Mouse (Mus musculus) hindbrain, embryonic 15.5 days (tissue): ENCODE data around the gene Neb. TPM values are rescaled to one million over a fixed set of nuclear protein-coding genes. Genes with fewer than 3 reads are reported as not detected.
A peak's percentile ranks its signal among the peaks of the same experiment; 100 is the strongest.

Experiments
- ATAC-seq: fragments of 200-750 bp; cut with Nextera tagmentation; 2 replicates; pipeline ENCODE4 v1.8.0; 2017; ENCODE audit warnings: low read depth, moderate number of reproducible peaks, moderate TSS enrichment; ENCODE audit not compliant: low FRiP score
- H3K27ac ChIP-seq: fragments of 300-500 bp; sonication (generic); replicated peaks from 2 replicates; pipeline ENCODE4 v1.5.1; 2015; ENCODE audit warnings: mild to moderate bottlenecking, inconsistent platforms
- H3K27me3 ChIP-seq: fragments of 300-500 bp; sonication (generic); 2 replicates; pipeline ENCODE4 v1.6.1; 2015; ENCODE audit warnings: control low read depth, inconsistent platforms
- H3K36me3 ChIP-seq: fragments of 300-500 bp; sonication (generic); 2 replicates; pipeline ENCODE4 v1.6.1; 2015; ENCODE audit warnings: control low read depth, inconsistent platforms
- H3K4me1 ChIP-seq: fragments of 300-500 bp; sonication (generic); replicated peaks from 2 replicates; pipeline ENCODE4 v1.6.1; 2015; ENCODE audit warnings: control low read depth, inconsistent platforms
- H3K4me2 ChIP-seq: fragments of 300-500 bp; sonication (generic); 2 replicates; pipeline ENCODE4 v1.6.1; 2015; ENCODE audit warnings: moderate library complexity, mild to moderate bottlenecking, inconsistent platforms
- H3K4me3 ChIP-seq: fragments of 300-500 bp; sonication (generic); 2 replicates; pipeline ENCODE4 v1.5.1; 2015; ENCODE audit warnings: mild to moderate bottlenecking, inconsistent platforms
- H3K9ac ChIP-seq: fragments of 300-500 bp; sonication (generic); 2 replicates; pipeline ENCODE4 v1.6.1; 2015; ENCODE audit warnings: inconsistent platforms
- H3K9me3 ChIP-seq: fragments of 300-500 bp; sonication (generic); 2 replicates; pipeline ENCODE4 v1.6.1; 2016; ENCODE audit warnings: control low read depth, inconsistent platforms
- WGBS: fragments of 180-500 bp; shearing (Covaris S2); methylation state at CpG from one replicate; pipeline ENCODE4 v1.1.7; 2015; 5-methylcytosine and 5-hydroxymethylcytosine counted together
- polyA plus RNA-seq: library from polyadenylated mRNA; unstranded; fragments of >200 nt; fragmentation: Nextera tagmentation; extraction: Ambion mirVana; gene quantifications from 2 replicates; pipeline ENCODE4 v1.2.1, GENCODE M21; 2015

Gene Neb
- polyA plus RNA-seq = 0.36 and 1.3 TPM in 2 replicates

DNA sequence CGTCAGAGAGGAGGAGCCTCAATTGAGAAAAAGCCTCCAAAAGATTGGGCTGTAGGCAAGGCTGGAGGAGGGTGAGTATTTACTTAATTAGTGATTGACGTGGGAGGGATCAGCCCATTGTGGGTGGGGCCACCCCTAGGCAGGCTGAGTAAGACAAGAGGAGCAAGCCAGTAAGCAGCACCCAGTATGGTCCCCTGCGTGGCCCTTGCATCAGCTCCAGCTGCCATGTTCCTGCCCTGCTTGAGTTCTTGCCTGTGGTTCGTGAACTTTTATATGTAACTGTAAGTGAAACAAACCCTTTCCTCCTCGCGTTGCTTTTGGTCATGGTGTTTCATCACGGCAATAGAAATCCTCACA, at the start of gene Neb:
Neb (minus strand) TSS at position 27 of the 357 bp plus-strand sequence.
- Histone ChIP-seq H3K4me2 (peak within 1 kb of the TSS; percentile 13), H3K9me3 (no peaks in the 10 kb centered on the region), H3K27me3 (no peaks in the 10 kb centered on the region), H3K4me1 (no peaks in the 10 kb centered on the region), H3K27ac (no peak within 1 kb of the TSS), H3K36me3 (no peaks in the 10 kb centered on the region), H3K9ac (no peak within 1 kb of the TSS), H3K4me3 (no peak within 1 kb of the TSS)
- 53% methylated on average over 7 of the region's 7 CpGs for WGBS
- no peak for ATAC-seq

DNA sequence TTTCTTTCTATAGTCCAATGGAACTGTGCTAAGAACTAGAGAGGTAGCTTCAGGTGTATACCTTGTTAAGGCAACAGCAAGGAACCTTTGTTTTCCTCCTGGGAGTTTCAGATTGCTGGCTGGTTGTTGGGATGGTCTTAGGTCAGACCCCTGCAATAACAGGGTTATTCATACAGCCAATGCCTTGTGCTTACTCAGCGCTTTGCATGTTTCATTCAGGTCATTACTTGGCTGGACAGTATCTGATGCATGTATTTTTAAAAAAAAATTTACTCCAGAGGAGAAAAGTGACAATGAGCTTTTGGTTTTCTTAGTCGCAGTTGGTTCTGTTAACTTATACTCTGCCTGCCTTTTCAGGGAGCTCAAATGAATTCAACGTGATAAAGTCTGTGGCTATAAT, 49.1 kb upstream of the Neb start:
- H3K4me2 ChIP-seq = no peak overlapping the region
- ATAC-seq = no peak
- H3K9ac ChIP-seq = no peak overlapping the region
- H3K27ac ChIP-seq = no peak overlapping the region
- H3K4me3 ChIP-seq = no peak overlapping the region
- no peaks in the 10 kb centered on the region for H3K36me3 ChIP-seq
- H3K4me1 ChIP-seq = peaks cover 19% of the 10 kb centered on the region
- H3K27me3 ChIP-seq = no peaks in the 10 kb centered on the region
- WGBS = 85% methylated on average over 3 of the region's 3 CpGs
- H3K9me3 ChIP-seq = no peaks in the 10 kb centered on the region

DNA sequence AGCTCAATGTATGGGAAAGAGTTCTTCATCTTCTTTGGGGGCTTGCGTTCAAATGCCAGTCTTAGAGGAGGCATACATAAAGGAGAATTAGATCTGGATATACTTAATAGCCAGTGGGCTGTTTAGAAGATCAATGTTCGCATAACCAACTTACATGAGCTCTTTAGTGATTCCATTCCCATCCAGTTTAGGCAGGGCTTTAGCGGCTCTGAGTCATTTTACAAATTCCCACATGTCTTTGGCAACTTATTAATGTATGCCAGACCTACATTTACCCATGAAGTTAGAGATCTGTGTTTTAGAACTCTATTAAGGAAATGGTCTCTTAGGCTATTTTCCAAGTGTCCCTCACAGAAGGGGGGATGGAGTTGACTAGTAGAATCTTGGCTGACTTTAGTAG, 47.8 kb upstream of the Neb start:
- Histone ChIP-seq H3K9me3 (no peaks in the 10 kb centered on the region), H3K27me3 (no peaks in the 10 kb centered on the region), H3K4me2 (peak overlapping the region; percentile 84; the same call in 1 of the 2 replicates), H3K36me3 (no peaks in the 10 kb centered on the region), H3K9ac (no peak overlapping the region), H3K27ac (no peak overlapping the region), H3K4me3 (no peak overlapping the region), H3K4me1 (peaks cover 31% of the 10 kb centered on the region)
- no peak for ATAC-seq
- 88% methylated on average over 3 of the region's 3 CpGs for WGBS

DNA sequence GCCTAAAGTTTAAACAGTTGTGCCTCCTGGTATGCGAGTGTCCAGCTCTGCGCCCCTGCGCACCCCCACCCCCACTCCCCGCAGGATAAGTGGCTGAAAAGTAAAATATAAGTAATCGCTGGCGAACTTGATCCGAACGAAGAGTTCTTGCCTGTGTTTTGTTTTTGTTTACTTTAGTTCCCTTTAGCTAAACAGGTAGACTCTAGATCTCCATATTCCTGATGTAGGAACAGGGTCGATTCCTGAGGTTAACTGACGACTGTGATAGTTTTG, 47.2 kb upstream of the Neb start:
- H3K9ac ChIP-seq = peak overlapping the region; percentile 47
- peaks cover 33% of the 10 kb centered on the region for H3K4me1 ChIP-seq
- 31% methylated on average over 10 of the region's 10 CpGs for WGBS
- H3K27me3 ChIP-seq = no peaks in the 10 kb centered on the region
- peak overlapping the region; percentile 89 for H3K27ac ChIP-seq
- peak overlapping the region; percentile 83 for H3K4me3 ChIP-seq
- no peaks in the 10 kb centered on the region for H3K36me3 ChIP-seq
- ATAC-seq = no peak
- peak overlapping the region; percentile 84 for H3K4me2 ChIP-seq
- no peaks in the 10 kb centered on the region for H3K9me3 ChIP-seq

DNA sequence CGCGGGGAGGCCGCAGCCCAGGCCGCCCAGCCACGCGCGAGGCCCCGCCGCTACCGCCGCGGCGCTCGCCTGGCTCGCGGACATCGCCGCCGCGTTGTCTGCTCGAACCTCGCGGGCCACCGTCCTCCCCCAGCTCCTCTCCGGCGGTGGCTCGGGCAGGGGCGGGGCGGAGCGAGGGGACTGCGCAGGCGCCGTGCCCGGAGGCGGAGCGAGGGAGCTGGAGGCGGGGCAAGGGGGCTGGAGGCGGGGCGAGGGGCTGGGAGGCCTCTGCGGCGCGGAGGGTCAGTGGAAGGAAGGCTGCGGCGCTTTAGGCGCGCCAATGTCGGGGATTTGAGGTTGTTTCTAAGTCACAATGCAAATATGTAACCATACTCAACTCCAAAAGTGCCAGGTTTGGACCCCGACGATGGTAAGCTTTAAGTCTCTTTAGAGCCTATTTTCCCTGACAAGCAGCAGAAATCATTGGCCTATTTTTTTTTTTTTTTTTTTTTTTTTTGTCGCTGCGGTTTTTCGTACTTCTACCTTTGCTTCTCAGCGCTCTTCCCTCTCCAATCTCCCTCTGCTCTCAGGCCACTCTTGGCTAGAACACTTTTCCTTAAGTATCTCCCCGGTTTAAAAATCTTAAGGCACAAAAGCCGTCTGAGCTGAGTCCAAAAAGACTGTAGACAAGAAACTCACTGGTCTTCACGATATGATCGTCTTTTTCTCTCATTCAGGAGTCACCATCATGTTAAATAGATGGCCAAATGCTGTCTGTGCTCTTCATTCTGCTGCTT, 46.7 kb upstream of the Neb start, which contains the start of gene Arl5a:
Arl5a (minus strand) TSS at position 155 of the 776 bp plus-strand sequence.
- Histone ChIP-seq H3K4me2 (peak within 1 kb of the TSS; percentile 84), H3K27ac (peak within 1 kb of the TSS; percentile 89), H3K4me1 (peaks cover 33% of the 10 kb centered on the region), H3K27me3 (no peaks in the 10 kb centered on the region), H3K9me3 (no peaks in the 10 kb centered on the region), H3K4me3 (peak within 1 kb of the TSS; percentile 83), H3K36me3 (no peaks in the 10 kb centered on the region), H3K9ac (peak within 1 kb of the TSS; percentile 80)
- WGBS = under 1% methylated on average over 55 of the region's 57 CpGs
- ATAC-seq = peak; percentile 96

DNA sequence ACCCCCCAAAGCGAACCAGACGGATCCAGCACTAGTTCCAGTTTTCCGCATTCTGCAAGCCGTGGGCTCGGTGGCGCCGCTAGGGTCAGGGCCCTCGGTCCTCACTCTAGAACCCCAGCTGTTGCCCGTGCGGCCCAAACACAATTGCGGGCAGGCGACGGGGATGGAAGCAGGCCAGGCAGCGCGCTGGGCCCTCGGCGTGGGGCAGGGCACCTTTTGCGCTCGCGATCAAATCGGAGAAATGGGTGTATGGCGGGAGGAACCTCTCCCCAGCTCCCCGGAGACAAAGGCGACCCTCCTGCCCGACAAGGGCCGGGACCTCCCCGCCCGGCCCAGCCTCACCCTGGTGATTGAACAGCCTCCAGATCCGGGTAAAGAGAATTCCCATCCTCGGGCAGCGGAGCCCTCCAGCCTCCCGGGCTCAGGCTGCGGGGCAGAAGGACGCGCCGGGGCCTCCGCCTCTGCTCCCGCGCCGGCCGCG, 46.0 kb upstream of the Neb start:
- peak overlapping the region; percentile 84 for H3K4me2 ChIP-seq
- peak overlapping the region; percentile 80 for H3K9ac ChIP-seq
- no peaks in the 10 kb centered on the region for H3K9me3 ChIP-seq
- H3K4me3 ChIP-seq = peak overlapping the region; percentile 83
- peaks cover 34% of the 10 kb centered on the region for H3K4me1 ChIP-seq
- peak overlapping the region; percentile 89 for H3K27ac ChIP-seq
- WGBS = under 1% methylated on average over 42 of the region's 42 CpGs
- ATAC-seq = peak; percentile 90
- no peaks in the 10 kb centered on the region for H3K36me3 ChIP-seq
- no peaks in the 10 kb centered on the region for H3K27me3 ChIP-seq

DNA sequence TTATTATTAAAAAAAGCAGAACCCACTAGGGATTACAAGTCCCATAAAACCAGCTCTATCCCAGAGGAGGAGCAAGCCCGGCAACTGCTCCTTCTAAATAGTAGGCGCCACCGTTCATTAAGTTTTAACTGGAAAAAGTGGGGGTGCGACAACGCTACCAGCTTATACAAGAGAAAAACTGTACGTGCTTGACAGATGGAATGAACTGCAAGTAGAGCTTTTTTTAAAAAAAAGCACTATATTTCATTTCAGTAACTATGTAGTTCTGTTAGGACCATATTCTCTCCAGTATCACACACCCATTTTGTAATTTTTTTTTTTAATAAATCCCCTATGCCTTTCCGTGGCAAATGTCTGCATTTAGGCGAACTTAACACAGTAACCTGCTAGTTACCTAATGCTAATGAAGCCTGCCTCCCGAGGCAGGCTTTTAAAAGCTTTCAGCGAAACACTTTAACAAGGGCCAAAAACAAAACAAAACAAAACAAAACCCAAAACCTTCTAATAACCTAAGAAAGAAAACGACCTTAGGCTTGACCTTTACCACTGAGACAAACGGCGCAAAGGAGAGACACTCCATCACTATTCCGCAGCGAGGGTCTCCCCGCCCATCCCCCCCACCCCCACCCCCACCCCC, 45.5 kb upstream of the Neb start:
- WGBS = 2% methylated on average over 16 of the region's 16 CpGs
- H3K27ac ChIP-seq = no peak overlapping the region

DNA sequence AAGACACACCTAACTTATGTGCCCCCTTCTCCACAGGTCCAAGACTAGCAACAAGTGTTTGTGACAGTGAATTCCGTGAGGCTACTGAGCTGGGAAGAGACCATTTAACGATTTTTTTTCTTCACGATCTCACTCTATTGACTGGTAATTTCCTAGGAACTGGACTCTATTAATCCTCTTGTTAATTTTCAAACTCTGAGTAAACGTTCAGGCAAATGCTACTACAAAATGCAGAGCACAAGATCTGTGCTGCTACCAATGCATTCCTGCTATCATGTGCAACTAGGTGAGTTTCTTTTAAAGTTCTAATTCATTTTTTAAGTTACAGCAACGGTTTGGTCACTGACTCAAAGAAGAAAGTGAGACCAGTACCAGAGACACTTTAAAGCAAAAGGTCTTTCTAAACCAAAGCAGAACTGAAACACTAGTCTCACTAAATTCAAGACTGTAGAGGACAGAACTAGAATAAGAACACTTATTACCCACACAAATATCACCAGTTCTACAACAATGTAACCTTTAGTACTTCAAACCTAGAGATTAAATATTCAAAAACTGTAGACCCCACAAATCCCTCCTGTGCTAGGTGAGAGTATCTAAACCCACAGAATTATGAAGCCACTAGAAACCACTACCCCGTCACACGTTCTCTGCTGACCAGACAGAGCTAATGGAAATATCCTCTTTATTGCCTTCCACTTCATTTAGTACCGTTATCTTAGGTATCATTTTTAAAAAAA, 44.8 kb upstream of the Neb start:
- Histone ChIP-seq H3K9me3 (no peaks in the 10 kb centered on the region), H3K4me3 (peak overlapping the region; percentile 83), H3K36me3 (no peaks in the 10 kb centered on the region), H3K4me1 (peaks cover 40% of the 10 kb centered on the region), H3K4me2 (peak overlapping the region; percentile 84), H3K27me3 (no peaks in the 10 kb centered on the region), H3K27ac (no peak overlapping the region), H3K9ac (peak overlapping the region; percentile 80; the same call in 1 of the 2 replicates)
- ATAC-seq = no peak
- 51% methylated on average over 8 of the region's 8 CpGs for WGBS

More for the DNA sequence above, 45.5 kb upstream of the Neb start:
- peaks cover 39% of the 10 kb centered on the region for H3K4me1 ChIP-seq
- peak overlapping the region; percentile 84 for H3K4me2 ChIP-seq
- peak overlapping the region; percentile 83 for H3K4me3 ChIP-seq
- no peaks in the 10 kb centered on the region for H3K9me3 ChIP-seq
- no peaks in the 10 kb centered on the region for H3K27me3 ChIP-seq
- no peak for ATAC-seq
- peak overlapping the region; percentile 80 for H3K9ac ChIP-seq
- no peaks in the 10 kb centered on the region for H3K36me3 ChIP-seq

DNA sequence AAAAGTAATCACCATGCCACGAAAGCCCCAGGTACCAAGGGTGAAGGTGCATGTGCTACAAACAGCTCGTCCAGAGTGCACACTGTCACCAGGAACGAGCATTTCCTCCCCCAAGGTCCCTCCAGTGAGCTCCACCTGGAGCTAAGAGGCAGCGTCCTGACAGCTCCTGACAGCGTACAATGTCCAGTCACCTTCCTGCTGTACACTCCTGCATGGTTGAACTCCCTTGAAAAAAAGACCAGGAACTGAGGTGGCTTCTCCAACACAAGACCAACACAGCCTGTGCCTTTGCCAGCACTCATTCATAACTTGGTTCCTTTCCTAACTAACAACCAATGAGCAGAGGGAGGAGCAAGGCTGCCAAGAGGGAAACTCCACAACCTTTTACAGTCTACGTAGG, 42.9 kb upstream of the Neb start:
- ATAC-seq = no peak
- no peak overlapping the region for H3K4me3 ChIP-seq
- H3K27me3 ChIP-seq = no peaks in the 10 kb centered on the region
- no peak overlapping the region for H3K27ac ChIP-seq
- H3K9me3 ChIP-seq = no peaks in the 10 kb centered on the region
- no peak overlapping the region for H3K4me2 ChIP-seq
- H3K36me3 ChIP-seq = peaks cover 3% of the 10 kb centered on the region
- peaks cover 40% of the 10 kb centered on the region for H3K4me1 ChIP-seq
- H3K9ac ChIP-seq = no peak overlapping the region
- WGBS = 77% methylated on average over 6 of the region's 6 CpGs

DNA sequence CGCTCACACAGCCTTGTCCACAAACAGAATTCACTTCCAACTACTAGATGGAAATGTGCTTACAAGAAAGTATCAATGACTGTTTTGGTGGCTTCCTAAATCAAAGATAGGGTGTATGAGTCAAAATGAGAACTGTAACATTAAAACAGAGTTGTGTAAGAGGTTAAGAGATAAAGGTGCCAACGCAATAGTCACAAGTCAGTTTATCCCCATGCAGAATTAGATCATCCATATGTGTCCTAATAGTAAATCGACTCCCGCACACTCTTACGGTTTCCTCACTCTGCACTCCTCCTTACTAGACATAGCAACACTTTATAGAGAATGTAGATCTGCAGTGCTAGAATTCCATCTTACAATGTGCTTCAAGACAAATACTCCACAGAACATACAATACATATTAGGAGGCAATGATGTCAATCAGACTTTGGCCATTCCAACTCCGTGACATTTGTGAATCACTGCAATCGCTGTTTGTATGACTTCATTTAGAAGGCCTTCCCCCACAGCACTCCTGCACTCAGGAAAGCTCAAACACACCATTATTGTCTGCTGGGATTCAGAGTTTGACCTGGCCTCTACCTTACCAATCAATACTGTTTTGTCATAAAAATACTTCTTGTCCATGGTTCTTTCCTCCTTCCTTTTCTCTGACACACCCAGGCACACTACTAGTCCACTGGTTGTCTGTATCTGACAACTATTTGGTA, 41.9 kb upstream of the Neb start:
- no peak overlapping the region for H3K27ac ChIP-seq
- H3K4me3 ChIP-seq = no peak overlapping the region
- no peak for ATAC-seq
- no peak overlapping the region for H3K9ac ChIP-seq
- H3K4me2 ChIP-seq = no peak overlapping the region
- WGBS = 93% methylated on average over 7 of the region's 7 CpGs
- H3K9me3 ChIP-seq = no peaks in the 10 kb centered on the region
- H3K36me3 ChIP-seq = peaks cover 13% of the 10 kb centered on the region
- peaks cover 33% of the 10 kb centered on the region for H3K4me1 ChIP-seq
- no peaks in the 10 kb centered on the region for H3K27me3 ChIP-seq

DNA sequence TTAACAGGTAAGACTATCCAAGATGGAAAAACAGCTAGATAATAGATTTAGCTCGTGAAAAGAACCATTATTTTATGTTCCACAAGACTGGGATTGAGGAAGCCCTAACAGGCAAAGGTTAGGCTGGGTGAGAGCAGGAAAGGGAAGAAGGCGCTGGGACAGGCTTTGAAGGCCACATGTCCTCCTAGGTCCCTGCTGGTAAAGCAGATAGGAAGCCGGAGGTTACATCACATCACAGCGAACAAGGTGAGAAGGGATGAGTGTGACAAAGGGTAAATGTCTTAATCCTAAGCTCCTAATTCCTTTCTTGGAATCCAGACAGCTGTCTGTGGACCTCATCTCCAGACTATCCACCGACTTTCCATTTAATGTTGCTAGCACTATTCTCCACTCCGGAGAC, 41.0 kb upstream of the Neb start:
- 87% methylated on average over 6 of the region's 6 CpGs for WGBS
- ATAC-seq = no peak
- no peak overlapping the region for H3K27ac ChIP-seq

More for the DNA sequence above, 41.0 kb upstream of the Neb start:
- peaks cover 19% of the 10 kb centered on the region for H3K36me3 ChIP-seq
- H3K9ac ChIP-seq = no peak overlapping the region
- H3K27me3 ChIP-seq = no peaks in the 10 kb centered on the region
- no peaks in the 10 kb centered on the region for H3K9me3 ChIP-seq
- H3K4me1 ChIP-seq = peaks cover 33% of the 10 kb centered on the region
- H3K4me2 ChIP-seq = no peak overlapping the region
- H3K4me3 ChIP-seq = no peak overlapping the region
